Mouse (Mus musculus): ENCODE measurements at regions not wholly inside any gene's neighbourhood (a gene's known extent, or its start where the extent isn't known, plus 50 kb on each side); places are given as distances from the start of the nearest gene placed in this dataset.
A peak's percentile ranks its signal among the peaks of the same experiment; 100 is the strongest.

GRCm38 (mm10) chr11:31531416-31531815, 140.3 kb downstream of the Bod1 start:
- DNase-seq: no peak

GRCm38 (mm10) chr11:31530851-31531250, 140.8 kb downstream of the Bod1 start:
- no peak for DNase-seq

- DNase-seq: no peak
Measured at GRCm38 (mm10) chr11:31529686-31530085, 142.0 kb downstream of the Bod1 start.

GRCm38 (mm10) chr11:31524708-31525107, 147.0 kb downstream of the Bod1 start:
- DNase-seq: no peak

- no peak for DNase-seq
Measured at GRCm38 (mm10) chr11:31524065-31524618, 147.5 kb downstream of the Bod1 start.

DNA sequence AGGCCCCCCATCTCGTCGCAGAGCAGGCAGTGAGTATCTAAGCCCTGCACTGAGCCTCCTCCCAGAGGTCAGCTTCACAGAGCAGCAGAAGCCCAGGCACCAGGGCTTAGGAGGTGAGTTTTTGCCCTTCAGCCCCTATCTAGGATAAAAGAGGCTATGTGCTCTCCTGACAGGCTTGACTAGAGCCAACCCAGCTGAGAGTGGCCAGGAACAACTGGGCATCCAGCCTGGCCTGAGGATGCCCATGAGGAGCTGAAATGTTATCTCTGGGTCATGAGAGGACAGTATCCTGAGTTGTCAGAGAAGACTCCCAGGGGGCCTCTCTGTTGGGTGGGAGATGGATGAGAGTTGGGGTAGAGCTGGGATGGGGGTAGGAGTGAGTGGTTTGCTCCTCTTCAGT, 149.6 kb downstream of the Bod1 start:
- peak; percentile 52 to 74 for DNase-seq

DNA sequence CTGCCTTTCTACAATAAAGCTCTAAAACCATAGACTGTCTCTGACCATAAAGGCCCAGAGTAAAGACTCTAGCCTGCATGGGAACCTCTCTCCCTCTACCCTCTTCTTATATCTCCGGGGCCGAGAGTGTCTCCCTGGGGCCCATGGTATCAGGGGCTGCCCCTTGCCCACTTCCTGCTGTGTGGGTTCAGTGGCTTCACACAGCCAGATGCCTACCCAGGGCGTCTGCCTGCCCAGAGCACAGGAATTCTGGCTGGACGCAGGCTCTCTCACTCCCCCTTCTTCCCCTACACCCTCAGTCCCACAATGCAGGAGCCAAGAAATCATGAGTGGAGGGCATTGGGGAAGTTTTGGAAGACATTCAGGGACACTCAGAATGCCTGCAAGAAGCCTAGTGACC, 150.8 kb downstream of the Bod1 start:
- no peak for DNase-seq

- no peak for DNase-seq
Measured at GRCm38 (mm10) chr11:31503239-31503916, 133.5 kb upstream of the Stc2 start.

GRCm38 (mm10) chr11:31485429-31485828, 115.6 kb upstream of the Stc2 start:
- no peak for DNase-seq

- DNase-seq: no peak
Measured at GRCm38 (mm10) chr11:31481057-31481340, 111.1 kb upstream of the Stc2 start.

DNA sequence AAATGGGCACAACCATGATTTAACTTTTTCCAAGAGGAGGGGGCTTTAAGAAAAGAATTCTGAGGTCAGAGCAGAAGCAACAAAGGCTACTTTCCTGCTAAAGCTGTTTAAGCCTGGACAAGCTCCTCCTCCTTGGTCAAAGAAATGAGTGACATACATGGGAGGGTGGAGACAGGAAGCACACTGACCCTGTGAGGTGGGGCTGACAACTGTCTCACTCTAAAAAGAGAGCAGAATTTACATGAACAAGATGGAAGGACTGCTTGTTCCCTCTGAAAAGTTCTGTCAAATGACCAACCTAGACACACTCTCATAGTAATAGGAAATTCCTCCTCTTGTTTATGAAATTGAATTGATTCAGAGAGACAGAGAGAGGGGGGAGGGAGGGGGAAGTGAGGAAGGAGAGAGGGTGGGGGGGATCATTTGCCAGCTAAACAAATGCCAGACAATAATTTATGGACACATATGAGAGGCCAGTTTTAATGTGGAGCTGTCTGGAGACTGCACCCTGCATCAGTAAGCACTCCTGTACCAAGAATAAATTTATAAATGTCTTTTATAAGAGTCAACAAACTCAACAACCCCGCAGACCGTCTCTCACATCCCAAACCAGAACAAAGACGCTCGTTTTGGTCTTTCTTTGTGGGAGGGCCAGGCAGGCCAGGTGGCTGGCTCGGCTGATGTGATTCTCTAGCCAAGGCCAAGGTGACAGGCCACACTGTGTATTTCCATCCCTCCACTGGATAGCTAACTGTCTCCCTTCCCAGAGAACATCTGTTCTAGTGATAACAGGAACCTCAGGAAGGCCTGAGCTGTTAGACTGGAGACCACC, 110.6 kb upstream of the Stc2 start:
- DNase-seq: no peak

GRCm38 (mm10) chr11:31477763-31478162, 107.9 kb upstream of the Stc2 start:
- DNase-seq: no peak

GRCm38 (mm10) chr11:31477104-31477503, 107.2 kb upstream of the Stc2 start:
- DNase-seq: no peak

- peak; percentile 15 to 33 for DNase-seq
Measured at GRCm38 (mm10) chr11:31473017-31473416, 103.1 kb upstream of the Stc2 start.

- no peak for DNase-seq
Measured at GRCm38 (mm10) chr11:31470681-31471414, 101.0 kb upstream of the Stc2 start.

DNA sequence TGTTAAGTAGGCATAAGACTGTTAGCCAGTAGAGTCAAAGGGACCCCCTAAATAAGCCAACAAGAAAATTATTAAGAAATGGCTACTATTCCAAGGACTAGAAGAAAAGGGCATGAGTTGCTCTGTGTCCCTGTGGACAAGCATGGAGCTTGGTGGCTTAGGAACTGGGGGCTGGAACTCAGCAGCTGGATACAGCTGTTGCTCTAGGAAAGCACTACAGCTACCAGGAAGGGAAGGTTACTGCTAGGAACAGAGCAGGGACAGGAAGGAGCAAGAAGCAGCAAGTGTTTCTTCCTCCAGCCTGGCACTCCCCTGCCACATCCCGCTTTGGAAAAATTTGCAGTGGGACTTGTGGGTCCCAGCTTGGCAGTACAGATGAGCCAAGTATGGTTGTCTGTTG, 95.0 kb upstream of the Stc2 start:
- peak; percentile 40 to 77 for DNase-seq

DNA sequence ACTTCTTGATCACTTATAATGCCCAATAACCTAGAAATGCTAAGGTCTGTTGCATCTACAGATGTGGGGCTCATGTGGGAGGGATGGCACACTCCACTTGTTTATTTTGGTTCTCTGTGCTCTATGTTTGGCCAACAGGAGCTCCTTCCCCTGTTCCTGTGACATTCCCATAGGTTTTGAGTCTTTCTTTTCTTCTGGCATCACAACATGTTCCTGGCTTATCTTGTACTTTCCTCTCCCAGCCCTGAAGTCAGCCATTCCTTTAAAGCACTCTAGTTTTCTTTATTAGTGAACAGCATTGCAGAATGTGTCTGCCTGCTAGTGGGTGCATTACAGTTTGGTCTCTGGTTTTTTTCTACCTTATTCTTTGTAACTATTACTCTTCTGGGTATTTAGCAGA, 92.6 kb upstream of the Stc2 start:
- DNase-seq: peak; percentile 54 to 71

DNA sequence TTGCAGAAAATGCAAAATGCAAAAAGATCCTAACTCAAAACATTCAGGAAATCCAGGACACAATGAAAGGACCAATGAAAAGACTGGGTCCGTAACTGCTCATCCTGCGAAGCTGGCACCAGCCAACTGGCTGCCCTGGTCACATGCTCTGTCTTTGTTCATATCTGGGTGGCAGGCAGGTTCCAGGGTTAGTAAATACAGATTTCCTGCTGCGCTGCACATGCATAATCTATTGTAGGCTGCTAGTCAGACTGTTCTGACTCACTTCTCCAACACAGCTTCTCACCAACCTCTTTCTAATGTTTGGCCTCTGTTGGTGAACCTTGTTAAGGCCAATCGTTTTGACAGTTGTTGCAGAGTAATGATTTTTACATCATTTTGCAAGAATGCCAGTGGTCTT, 92.0 kb upstream of the Stc2 start:
- peak; percentile 12 to 29 for DNase-seq

- peak; percentile 17 to 29 for DNase-seq
Measured at GRCm38 (mm10) chr11:31461348-31461747, 91.5 kb upstream of the Stc2 start.

GRCm38 (mm10) chr11:31427374-31427773, 57.5 kb upstream of the Stc2 start:
- no peak for DNase-seq

Measured in heart, adult 18-20 months (tissue).